Mouse (Mus musculus) urinary bladder, postnatal 4 days (tissue): ENCODE data around the gene Prpf6.

Experiments used
- DNase-seq, 2 experiments: peaks; one replicate each; pipeline ENCODE4 v3.0.0; 2021 to 2022; ENCODE audit warnings: low spot score in 2 of 2

Gene Prpf6

DNA sequence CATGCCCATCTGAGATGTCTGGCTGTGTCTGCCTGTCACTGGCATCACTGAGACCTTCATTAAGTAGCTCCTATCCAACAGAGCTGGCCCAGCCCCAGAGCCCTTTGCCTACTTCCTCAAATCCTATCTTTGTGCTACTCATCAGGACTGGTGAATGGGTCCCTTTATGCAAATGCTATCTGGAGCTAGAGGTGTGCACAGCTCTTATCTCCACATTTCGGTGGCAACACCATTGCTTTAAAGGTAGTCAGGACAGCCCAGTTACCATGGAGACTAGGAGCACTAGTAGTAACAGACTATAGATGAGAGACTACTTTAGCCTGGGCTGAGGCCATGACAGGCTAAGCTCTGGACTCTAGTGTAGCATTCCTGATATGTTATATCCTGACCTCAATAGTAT, 93.0 kb downstream of the Prpf6 start:
- DNase-seq: no peak

DNA sequence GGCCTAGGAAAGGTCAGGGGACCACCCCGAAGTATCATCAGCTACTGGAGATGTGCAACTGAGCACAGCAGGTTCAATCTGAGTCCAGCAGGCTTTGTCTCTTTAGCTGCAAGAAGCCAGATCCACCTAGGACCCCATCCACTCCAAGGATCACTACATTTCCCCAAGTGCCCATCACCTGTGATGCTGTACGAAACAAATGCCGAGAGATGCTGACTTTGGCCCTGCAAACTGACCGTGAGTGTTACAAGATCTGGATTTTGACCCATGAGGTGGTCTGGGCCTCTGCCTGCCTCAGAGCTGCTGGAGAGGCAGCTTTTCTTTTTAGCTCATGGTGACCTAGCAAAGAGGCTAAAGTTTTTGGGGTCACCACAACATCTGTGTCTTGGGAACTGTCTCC, 94.0 kb downstream of the Prpf6 start:
- DNase-seq: no peak

DNA sequence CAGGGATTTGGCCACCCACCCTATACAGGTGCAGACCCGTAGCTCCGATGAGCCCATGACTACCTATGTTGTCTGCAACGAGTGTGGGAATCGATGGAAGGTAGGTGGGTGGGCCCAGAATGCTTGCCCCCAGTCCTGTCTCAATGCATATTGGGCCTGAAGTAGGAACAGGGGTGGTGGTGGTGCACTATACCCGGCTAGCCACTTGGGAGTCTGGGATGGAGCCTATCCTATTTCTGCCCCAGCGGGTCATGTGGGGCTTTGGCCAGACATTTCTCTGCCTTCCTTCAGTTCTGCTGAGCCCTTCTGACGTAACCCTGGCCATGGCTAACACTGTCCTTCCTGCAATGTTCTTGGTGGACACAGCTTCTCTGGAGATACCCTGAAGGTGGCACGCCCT, 95.9 kb downstream of the Prpf6 start:
- peak in 1 of 2 experiments; percentile 44 for DNase-seq

DNA sequence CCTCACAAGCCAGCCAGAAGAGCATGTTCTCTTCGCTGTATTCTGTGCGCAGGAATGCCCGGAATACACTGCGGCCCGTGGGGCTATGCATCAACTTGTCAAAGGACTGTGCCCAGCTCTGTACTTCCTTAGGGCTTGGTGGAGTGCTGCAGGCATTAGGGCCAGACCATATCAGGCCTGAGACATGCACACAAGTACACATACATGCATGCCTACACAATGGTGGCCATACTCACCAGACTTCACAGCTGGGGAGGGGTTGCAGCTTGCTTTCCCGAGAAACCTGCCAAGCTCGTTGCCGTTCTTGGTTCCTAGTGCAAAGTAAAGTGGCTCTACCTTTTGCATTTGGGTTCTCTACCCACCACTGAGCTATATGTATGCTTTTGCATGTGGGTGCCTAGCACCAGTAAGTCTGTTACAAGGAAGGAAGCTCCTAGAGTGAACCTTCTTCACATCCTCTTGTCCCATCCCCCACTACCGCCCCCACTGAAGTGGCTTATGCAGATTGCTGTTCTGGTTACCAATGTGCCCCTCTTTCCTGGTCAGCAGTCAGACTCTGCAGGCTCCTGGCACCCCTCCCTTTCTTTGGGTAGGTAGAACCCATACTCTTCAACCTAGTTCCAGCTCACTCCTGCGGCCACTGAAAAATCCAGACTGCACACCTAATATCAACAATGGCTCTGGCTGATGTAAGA, 97.9 kb downstream of the Prpf6 start:
- peak in 1 of 2 experiments; percentile 55 for DNase-seq

DNA sequence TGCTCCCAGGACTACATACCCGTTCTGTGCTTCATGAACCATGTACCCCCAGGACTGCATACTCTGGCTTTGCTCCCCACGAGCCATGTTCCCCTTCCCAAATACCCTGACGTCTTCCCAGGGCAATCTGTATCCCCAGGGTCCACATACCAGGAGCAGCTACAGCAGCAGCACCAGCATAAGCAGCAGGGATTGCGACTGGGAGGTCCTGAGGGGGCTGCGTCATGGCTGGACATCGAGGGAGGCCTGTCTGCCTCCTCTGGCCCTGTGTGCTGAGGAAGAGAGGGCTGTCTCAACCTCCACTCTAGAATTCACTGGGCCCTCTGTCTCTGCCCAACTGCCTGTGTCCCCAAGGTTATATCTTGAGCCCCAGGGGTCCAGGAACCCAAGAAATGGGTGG, 99.4 kb downstream of the Prpf6 start:
- peak in 1 of 2 experiments; percentile 51 for DNase-seq

DNA sequence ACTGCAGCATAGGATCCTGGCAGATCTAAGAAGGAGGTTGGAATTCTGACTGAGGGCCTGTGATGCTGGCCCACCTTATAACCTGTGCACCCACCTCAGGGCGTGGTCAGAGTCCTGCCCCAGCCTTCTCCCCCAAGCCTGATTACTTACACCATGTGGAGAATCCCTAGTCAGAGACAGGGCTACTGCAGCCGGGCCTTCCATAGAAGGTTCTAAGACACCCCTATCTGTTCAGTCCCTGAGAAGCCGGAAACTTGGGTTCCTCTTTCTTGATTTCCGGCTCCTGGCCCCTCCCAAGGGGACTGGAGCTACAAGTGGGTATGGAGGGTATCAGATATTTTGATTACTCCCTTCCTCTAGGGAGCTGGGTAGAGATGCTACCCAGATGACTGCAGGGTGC, 99.9 kb downstream of the Prpf6 start:
- peak in 1 of 2 experiments; percentile 47 for DNase-seq

DNA sequence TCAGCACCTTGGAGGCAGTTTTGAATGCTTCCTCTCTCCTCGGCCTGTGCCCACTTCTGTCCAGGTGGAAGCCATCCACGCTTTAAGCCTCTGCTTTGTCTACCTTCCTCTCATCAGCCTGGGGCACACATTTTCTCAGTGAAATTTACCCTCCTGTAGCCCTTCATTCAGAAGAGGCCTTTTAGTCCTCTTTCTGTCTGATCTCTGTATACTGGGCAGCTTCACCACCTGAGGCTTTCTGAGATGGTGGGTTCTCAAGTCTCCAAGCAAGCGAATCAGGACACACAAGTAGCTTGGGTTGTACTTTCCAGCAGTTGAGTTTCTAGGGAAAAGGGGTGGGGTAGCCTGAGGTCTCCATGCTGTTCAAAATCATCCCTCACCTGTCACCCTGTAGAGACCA, 100.6 kb downstream of the Prpf6 start:
- DNase-seq: no peak

DNA sequence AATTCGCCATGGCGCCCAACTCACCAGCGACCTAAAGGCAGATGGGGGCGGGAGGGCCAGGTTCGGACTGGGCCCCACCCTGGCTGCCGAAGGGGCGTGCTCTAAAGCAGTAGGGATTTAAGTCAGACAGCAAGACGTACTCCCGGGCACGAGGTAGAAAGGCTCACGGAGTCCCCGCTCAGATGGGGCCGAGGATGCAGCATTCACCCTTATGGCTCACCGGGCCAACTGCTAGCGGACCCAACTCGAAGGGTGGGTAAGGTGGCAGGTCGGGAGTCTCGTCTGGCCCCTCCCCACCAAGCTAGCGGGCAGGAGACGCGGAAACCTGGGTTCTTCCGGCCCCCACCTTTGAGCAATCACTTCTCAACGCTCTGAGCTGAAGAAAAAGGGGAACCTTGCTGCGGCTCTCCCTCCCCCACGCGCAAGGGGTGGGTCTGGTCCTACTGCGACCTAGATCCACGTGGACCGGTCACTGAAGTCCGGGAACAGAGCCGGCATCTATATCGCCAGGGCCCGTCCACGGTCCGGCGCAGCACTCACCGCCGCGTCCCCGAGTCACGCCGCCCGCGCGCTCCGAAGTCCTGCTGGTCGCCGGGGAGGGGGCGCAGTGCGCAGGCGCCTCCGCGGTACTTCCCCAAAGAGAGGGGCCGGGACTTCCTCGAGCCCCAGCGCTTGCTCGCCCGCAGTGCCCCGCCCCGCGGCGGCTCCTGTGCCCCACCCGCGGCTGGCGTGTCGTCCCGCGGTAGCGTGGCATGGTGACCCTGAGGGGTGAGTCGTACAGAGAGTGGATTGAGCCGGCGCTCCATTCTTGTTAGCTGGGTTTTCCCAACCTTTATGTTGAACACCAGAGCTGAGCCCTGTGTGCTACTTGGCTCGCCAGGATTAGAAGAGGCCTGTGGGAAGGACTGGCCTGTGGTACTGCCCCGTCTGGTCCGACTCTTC, 101.9 kb downstream of the Prpf6 start, which contains the start of gene Rgs19:
Rgs19 (minus strand) TSS at position 639 of the 942 bp plus-strand sequence.
- DNase-seq: peak; percentile 78

DNA sequence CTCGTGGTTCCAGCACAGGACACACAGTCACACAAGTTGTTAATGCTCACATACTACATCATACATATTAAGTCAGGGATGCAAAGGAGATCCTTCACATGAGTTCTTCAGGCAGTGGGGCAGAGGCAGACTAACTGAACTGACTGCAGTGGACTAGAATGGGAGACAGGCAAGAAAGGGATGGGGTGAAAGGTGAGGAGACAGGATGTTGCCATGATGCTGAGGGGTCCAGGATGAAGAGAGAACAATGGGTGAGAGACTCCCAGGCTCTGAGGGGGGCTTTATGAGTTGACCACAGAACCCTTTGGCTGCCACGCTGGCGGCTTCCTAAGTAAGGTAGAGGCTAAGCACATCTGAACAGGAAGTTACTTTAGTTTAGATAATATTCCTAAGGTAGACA, 102.9 kb downstream of the Prpf6 start:
- DNase-seq: peak in 1 of 2 experiments; percentile 42

DNA sequence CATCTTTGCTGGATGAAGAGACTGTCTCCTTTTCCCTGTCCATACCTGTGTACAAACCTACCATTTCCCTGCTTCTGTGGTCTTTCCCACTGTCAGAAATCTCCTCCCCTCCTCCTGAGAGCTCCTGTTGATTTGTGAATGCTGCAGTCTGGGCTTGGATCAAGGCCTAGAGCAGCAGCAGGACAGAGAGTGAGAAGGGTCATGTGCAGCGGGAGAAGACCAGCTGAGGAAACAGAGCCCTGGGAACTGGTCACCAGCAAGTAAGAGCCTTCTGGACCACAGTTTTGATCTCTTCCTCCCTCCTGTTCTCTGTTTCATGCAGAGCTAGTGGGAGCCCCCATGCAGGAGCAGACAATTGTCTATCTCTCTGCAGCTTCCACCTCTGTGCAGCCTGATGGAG, 104.1 kb downstream of the Prpf6 start:
- peak in 1 of 2 experiments; percentile 50 for DNase-seq

DNA sequence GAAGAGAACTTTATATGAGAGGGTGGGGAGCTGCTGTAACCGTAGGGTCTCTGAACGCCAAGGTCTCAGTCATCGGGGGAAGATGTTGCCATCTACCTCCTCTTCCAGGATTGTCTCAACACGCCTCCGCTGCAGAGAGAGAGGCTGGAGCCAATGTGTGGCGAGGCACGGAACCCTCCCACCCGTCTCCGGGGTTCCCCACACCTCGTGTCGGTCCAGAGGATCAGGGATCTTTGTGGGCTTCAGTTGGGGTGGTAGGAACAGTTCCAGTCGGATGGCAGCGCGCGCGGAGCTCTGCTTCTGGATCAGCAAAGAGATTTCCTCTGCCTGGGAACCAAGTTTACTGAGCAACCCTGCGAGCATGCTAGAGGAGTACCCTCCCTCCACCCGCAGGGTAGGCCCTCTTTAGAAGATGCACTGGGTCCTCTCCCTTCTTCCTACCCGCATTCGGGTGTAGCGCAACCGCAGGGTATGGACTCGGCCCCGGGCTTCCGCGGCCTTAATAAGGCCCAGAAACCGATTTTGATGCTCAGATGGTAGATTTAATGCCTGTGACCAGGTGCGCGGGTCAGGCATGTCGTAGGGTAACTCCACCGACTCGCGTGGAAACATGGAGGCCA, 105.2 kb downstream of the Prpf6 start:
- peak in 1 of 2 experiments; percentile 57 for DNase-seq

DNA sequence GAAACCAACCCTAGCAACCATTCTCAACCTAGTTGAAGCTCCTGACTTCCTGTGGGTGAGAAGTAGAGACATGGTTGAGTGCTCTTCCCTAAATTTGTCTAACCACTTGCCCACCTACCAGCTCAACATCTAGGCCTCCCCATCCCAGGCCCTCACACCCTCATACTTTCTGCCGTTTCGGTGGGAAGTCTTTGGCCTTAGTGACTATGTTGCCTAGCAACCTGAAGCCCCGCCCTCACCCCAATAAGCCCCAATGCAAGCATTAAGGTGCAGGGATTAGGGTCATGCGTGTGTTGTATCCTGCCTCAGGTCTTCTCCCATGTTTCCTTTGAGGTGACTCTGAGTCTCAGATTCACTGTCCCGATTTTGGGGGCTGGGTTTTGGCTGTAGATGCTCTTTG, 106.6 kb downstream of the Prpf6 start, which contains the start of gene Lkaaear1:
Lkaaear1 (minus strand) TSS at position 202 of the 400 bp plus-strand sequence.
- no peak for DNase-seq
